Mouse (Mus musculus) mature B cell (primary cell): ENCODE measurements around the gene Treh.

Experiments used
- in situ Hi-C: fragments of 300-500 bp; cut with MboI; formaldehyde crosslinking; loops from 2 replicates; pipeline ENCODE4 v1.14.3; 2019

Gene Treh

GRCm38 (mm10) chr9:44733671-44734523 is 60.9 kb downstream of the Treh start:
- in situ Hi-C loops = no loop called here

GRCm38 (mm10) chr9:44734524-44735494 is 61.8 kb downstream of the Treh start, which contains the start of gene Phldb1:
TSS of gene Phldb1 (minus strand) at chr9:44735198.
- in situ Hi-C loops = no loop called here

DNA sequence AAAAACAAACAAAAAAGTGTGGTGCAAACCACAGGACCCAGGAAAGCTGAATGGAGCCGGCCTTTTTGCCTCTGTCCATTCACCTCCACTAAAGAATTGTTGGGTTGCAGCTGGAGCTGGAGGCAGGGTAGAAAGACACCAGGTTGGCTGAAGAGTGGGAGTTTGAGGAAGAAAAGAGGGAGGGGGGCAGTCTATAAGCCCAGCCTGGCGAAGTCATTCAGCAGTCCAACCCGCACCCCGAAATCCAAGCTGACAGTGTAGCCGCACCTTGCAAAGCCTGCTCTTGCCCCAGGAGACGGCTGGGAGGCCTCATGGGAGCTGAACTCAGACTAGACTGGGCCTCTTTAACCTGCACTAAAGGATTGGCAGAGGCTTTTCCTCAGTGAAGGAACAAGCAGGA is 62.9 kb downstream of the Treh start:
- in situ Hi-C loops = no loop called here
